Mouse (Mus musculus): ENCODE results near the gene 2310011J03Rik. TPM values are rescaled to one million over a fixed set of nuclear protein-coding genes. Genes with fewer than 3 reads are reported as not detected.

The 2310011J03Rik gene
- total RNA-seq, 2 experiments from 2014 or later: 25.0 to 28.9 TPM

DNA sequence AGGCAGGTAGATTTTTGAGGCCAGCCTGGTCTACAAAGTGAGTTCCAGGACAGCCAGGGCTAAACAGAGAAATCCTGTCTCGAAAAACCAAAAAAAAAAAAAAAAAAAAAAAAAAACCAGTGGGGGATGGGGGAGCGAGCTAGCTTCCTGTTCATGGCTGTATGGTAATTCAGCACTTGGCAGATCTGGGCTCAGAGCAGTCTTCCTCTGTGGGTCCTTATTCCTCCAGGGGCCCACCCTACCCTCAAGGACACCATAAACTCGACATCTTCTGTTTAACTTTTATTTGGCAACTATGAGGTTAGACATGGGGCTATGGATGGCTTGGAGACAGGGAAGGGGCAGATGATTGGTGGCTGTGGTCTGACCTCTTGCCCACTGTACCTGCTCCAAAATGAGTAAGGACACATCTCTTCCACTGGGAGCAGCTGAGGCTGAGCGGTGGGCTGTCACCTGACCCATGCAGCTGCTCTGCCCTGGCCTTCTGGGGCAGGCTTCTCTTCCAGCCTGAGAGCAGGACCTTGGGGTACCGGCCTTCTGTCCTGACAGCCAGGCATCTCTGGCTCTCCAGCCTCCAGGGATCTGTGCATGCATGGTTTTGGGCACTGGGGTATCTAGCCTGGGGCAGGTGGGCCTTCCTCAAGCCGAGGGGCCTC is 805 bp upstream of the 2310011J03Rik start:
- no peak for DNase-seq (ENCODE audit: low spot score in 2 of 2)

DNA sequence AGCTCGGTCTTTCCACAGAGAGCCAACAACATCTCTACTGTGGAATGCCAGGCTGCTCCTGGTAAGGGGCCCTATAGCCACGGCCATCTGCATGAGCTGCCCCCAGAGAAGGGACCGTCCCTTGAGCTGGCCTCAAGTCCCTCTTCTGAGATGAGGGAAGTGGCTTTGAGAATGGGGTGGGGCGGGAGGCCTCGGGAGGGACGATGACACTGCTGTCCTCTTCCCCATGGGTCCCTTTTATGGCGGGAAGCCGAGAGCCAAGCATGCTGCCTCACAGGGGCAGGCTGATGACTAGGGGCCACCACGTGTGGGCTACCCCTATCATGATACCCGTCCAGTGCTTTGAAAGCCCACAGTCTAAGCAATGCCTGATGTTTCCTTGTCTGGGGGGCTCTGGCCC is 3.3 kb downstream of the 2310011J03Rik start:
- DNase-seq (ENCODE audit: low spot score in 2 of 2): no peak

DNA sequence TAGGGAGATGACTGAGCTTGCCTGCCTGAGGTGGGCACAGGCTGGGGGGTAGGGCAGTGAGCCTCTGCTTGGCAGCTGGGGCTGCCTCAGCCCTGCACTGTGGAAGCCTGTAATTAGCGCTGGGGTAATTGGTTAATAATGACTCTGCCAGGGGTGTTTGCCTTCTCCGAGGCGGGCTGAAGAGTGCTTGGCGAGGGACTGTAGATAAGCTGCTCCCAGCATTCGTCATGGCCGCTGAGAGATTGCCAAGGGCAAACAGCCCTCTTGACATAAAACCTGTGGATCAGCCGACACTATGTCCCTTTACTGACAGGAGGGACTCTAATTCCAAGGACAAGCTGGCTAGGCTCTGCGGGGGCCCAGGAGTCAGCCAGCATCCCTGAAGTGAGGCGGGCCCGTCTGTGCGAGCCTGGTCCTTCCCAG is 4.0 kb downstream of the 2310011J03Rik start:
- DNase-seq (ENCODE audit: low spot score in 2 of 2): no peak

DNA sequence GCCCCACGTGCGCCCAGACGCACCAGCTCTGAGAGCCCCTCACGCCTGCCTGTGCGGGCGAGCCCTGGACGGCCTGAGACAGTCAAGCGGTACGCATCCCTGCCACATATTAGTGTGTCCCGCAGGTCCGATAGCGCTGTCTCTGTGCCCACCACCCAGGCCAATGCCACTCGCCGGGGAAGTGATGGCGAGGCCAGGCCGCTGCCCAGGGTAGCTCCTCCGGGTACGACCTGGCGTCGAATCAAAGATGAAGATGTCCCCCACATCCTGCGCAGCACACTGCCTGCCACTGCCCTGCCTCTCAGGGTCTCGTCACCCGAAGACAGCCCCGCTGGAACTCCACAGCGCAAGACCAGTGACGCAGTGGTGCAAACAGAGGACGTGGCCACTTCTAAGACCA is 5.0 kb downstream of the 2310011J03Rik start:
- no peak for DNase-seq (ENCODE audit: low spot score in 2 of 2)

DNA sequence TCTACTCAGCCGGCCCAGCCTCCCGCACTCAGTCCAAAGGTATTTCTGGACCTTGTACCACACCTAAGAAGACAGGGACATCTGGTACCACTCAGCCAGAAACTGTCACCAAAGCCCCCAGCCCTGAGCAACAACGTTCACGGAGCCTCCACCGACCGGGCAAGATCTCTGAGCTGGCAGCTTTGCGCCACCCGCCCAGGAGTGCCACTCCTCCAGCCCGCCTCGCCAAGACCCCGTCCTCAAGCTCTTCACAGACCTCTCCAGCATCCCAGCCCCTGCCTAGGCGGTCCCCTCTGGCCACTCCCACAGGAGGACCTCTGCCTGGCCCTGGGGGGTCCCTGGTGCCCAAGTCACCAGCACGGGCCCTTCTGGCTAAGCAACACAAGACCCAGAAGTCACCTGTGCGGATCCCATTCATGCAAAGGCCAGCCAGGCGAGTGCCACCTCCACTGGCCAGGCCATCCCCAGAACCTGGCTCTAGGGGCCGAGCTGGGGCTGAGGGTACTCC is 5.8 kb downstream of the 2310011J03Rik start:
- DNase-seq (ENCODE audit: low spot score in 2 of 2): no peak

DNA sequence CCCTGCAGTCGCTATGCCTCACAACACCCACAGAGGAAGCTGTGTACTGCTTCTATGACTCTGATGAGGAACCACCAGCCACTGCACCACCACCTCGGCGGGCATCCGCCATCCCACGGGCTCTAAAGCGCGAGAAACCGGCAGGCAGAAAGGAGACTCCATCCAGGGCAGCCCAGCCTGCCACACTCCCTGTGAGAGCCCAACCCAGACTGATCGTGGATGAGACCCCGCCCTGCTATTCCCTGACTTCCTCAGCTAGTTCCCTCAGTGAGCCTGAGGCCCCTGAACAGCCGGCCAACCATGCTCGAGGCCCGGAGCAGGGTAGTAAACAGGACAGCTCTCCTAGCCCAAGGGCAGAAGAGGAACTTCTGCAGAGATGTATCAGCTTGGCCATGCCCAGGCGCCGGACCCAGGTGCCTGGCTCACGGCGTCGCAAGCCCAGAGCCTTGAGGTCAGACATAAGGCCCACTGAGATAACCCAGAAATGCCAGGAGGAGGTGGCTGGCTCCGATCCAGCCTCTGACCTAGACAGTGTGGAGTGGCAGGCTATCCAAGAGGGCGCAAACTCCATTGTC is 6.6 kb downstream of the 2310011J03Rik start:
- DNase-seq (ENCODE audit: low spot score in 2 of 2): no peak

DNA sequence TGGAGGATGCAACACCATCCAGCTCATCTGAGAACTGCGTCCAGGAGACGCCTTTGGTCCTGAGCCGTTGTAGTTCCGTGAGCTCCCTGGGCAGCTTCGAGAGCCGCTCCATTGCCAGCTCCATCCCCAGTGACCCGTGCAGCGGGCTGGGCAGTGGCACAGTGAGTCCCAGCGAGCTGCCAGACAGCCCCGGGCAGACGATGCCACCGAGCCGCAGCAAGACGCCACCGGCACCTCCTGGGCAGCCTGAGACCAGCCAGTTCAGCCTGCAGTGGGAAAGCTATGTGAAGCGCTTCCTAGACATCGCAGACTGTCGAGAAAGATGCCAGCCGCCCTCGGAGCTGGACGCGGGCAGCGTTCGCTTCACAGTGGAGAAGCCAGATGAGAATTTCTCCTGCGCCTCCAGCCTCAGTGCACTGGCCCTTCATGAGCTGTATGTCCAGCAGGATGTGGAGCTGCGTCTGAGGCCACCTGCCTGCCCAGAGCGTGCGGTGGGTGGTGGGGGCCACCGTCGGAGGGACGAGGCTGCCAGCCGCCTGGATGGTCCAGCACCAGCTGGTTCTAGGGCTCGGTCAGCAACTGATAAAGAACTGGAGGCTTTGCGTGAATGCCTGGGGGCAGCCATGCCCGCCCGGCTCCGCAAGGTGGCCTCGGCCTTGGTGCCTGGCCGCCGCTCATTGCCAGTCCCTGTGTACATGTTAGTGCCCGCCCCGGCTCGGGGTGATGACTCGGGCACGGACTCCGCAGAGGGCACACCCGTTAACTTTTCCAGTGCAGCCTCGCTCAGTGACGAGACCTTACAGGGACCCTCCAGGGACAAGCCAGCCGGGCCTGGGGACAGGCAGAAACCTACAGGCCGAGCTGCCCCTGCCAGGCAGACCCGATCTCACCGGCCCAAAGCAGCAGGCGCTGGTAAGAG is 7.5 kb downstream of the 2310011J03Rik start:
- no peak for DNase-seq (ENCODE audit: low spot score in 2 of 2)

DNA sequence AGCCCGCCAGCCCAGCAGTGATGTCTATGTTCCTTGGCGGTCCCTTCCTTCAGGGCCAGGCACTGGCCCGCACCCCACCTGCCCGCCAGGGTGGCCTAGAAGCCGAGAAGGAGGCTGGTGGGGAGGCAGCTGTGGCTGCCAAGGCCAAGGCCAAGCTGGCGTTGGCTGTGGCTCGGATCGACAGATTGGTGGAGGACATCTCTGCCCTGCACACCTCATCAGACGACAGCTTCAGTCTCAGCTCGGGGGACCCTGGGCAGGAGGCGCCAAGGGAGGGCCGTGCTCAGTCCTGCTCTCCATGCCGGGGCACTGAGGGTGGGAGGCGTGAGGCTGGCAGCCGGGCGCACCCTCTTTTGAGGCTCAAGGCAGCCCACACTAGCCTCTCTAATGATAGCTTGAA is 8.8 kb downstream of the 2310011J03Rik start:
- DNase-seq (ENCODE audit: low spot score in 2 of 2): no peak

DNA sequence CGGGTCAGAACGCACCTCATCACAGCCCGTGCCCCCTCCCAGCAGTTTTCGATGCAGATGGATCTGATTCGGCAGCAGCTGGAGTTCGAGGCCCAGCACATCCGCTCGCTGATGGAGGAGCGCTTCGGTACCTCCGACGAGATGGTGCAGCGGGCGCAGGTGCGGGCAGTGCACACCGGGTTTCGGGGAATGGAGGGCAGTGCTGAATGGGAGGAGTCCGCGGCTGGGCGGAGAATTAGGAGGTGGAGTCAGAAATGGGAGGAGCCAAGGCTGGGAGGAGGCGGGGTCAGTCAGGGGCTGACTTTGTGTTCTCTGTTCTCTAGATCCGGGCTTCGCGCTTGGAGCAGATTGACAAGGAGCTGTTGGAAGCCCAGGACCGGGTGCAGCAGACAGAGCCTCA is 15.5 kb downstream of the 2310011J03Rik start:
- no peak for DNase-seq (ENCODE audit: low spot score in 2 of 2)

DNA sequence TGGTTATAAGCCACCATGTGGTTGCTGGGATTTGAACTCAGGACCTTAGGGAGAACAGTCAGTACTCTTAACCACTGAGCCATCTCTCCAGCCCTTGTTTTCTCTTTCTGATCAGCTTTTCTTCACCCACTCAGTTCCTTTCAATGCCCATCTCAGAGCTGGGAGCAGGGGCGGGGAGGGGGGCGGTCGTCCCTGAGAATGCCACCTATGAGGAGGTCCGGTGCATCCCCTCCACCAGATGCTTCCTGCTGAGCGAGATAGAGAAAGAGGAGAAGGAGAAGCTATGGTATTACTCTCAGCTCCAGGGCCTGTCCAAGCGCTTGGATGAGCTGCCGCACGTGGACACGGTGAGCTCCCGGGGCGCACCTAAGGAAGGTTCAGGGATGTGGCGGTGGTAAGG is 15.9 kb downstream of the 2310011J03Rik start:
- no peak for DNase-seq (ENCODE audit: low spot score in 2 of 2)

DNA sequence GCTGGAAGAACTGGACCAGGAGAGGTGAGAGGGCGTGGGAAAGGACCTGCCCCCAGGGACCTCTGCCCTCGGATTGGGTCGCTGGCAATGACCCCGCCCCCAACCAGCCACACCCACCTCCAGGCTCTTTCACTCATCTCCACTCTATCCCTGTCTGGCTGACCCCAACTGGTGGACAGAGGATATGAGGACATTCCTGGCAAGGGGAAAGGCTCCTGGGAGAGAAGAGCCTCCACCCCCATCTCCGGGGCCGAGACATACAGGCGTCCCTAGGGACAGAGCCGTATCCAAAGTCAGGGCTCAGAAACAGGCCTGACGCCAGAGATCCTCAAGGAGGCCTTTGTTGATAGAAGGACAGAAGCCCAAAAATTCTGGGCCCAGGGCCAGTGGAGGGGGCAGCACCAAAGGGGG is 17.9 kb downstream of the 2310011J03Rik start:
- peak in 1 of 2 experiments; percentile 66 for DNase-seq (ENCODE audit: low spot score in 2 of 2)

DNA sequence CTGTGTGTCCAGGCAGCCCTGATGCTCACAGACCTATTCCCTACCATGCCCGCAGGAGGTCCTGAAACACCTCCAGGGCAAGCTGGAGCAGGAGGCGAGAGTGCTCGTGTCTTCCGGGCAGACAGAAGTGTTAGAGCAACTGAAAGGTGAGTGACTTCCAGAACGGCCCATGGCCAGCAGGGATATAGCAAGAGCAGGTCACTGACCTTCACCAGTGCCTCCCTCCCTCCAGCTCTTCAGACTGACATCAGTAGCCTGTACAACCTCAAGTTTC is 18.3 kb downstream of the 2310011J03Rik start:
- DNase-seq (ENCODE audit: low spot score in 2 of 2): no peak

DNA sequence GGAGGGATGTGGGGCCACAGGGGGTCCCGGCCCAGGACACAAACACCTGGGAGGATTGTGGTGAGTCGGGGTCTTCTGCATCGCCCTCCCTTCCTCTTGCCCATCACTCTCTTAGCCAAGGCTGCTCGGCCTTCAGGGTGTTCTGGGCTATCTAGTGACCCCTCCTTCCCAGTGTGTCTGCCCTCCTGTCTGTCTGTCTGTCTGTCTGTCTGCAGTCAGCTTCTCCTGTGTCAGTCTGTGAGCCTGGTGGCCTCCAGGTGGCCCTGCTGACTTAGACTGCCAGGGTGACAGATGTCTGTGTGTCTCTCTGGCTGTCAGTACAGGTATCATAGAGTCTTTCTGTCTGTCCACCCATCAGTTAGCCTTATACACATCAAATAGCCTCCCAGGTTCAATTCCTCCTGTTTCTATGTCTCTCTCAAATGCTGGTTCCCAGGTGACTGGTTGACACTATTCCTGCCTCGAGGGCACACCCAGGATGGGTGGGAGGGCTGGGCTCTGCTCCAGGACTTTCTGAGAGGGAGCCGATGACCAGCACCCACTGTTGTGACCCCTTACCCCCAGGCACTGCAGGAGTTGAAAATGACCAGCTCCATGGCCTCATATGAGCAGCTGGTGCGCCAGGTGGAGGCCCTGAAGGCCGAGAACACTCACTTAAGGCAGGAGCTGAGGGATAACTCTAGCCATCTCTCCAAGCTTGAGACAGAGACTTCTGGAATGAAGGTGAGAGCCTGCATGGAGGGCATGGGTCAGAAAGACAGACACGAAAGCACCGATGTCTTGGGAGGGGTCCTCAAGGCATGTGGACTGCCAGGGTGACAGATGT is 18.9 kb downstream of the 2310011J03Rik start:
- no peak for DNase-seq (ENCODE audit: low spot score in 2 of 2)

DNA sequence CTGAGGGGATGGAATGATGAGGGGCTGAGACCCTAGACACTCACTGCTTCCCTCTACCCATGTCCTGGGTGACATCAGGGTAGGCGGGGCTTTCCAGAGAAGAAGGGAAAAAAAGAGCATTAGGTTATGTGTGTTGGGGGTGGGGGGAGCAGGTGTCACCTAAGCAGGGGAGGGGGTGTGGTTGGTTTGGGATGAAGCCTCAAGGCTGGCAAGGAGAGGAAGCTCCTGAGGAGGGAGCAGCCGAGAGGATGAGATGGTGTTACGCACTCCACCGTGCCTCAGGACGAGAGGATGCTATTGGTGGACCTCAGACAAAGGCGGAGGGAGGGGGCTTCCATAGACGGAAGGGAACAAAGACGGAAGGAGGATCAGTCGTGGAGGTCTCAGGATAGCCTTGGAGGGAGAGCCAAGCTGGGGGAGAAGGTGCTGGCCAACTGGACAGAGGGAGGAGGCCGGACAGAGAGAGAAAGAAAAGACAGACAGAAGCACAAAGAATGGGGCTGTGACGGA is 19.6 kb downstream of the 2310011J03Rik start:
- DNase-seq (ENCODE audit: low spot score in 2 of 2): no peak

DNA sequence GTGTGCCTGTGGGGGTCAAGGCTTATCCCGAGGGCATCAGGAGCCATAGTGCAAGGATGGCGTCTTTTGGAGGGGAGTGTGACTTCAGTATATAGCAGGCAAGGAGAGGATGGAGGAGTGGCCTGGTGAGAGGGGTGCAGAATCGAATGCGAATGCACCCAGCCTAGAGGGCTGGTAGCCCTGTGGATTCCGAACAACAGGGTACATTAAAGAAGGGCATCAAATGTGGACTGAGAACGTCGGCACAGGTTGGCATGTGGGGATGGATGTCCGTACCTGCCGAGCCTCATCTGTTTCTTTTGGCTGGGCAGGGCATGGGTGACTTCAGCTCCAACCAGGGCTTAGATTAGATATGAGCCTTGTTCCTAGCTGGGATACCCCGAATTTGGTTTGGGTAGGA is 20.5 kb downstream of the 2310011J03Rik start:
- no peak for DNase-seq (ENCODE audit: low spot score in 2 of 2)

DNA sequence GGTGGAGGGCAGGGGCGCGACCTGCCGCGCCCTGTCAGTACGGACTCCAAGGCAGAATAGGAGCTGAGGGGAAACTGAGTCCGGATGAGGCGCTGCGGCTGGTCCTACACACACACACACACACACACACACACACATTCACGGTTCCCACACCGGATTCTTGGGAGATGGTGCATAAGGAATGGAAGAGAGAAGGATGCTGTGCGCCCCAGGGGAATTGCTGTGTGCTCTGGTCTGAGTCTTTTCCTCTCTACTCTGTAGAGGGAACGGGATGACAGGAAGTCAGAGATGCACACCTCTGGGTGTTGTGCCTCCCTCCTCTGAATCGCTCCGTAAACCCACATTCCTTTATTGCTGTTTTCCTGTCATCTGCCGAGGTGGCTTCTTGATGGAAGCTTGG is 21.0 kb downstream of the 2310011J03Rik start:
- no peak for DNase-seq (ENCODE audit: low spot score in 2 of 2)

DNA sequence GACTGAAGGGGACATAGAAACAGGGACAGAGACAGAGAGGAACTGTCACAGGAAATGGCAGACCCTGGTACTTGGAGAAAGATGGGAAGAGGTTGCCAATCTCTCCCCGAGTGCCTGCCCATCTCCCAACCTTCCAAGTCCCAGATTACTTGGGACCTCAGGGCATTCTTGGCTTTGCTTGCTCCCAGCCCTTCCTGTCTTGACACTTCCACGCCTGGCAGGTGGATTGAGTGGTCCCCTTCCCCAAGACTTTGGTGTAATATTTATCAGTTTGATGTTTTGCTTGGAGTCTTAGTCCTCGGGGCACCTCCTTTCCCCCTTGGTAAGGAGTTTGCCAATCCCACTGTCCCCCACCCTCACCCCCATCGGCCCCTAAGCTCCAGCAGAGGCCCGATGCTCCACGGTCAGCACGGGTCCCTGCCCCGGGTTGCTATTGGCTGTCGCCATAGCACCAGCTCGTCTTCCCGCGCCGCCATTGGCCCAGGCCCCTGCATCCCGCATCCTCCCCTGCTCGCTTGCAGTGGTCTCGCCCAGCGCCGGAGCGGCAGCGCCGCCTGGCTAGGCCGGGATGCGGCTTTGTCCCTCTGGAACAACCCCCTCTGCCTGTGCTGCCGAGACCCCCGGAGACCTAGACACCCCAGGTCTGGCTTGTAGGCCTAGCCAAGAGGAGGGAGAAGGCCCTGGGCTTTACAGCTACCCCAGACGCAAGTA is 21.6 kb downstream of the 2310011J03Rik start:
- no peak for DNase-seq (ENCODE audit: low spot score in 2 of 2)

DNA sequence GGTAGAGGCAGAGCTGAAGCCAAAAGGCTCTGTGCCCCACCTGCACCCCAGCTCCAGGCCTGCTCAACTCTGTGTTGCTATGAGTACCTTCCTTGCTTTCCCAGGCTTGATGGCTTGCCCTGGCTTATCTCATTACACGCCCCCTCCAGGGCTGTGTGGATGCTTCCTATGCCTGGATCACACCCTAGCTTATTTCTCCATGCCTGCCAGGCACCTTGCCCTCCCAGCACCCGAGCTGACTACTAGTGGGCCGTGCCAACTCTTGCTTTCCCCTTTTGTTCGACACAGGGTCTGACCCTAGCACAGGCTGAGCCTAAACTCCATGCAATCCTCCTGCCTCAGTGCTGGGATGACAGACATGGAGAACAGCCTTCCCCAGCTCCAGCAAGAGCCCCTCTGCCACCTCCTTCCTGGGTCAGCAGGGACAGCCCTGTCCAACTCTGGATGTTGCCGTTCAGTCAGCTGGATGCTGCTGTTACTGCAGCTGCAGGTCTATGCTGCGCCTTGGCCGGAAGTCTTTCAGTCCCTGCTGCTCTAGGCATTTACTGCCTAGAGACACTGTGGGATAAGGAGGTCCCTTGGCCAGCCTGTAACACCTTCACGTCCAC is 22.7 kb downstream of the 2310011J03Rik start:
- no peak for DNase-seq (ENCODE audit: low spot score in 2 of 2)

DNA sequence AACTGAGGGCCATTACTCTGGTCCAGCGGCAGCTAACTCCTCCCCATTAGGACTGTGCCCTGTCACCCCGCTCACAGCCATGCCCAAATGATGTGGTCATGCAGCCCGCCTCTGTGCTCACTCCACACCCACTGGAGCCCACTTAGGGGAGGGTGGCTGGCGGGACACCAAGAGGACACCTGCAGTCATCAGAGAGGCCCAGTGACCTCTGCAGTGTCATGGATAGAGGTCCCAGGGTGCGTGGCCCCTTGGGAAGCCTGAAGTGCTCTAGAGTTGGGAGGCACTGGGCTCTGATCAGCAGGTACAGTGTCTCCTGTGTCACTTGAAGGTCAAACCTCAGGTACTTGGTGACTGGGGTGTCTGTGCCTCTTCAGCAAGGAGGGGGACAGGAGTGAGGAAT is 23.5 kb downstream of the 2310011J03Rik start:
- no peak for DNase-seq (ENCODE audit: low spot score in 2 of 2)

Data from adrenal gland, adult 18-20 months (tissue).